Mouse (Mus musculus) layer of hippocampus, adult 2 months (tissue): ENCODE results near the gene Antxr1. TPM values are rescaled to one million over a fixed set of nuclear protein-coding genes. Genes with fewer than 3 reads are reported as not detected.

Source experiments
- DNase-seq, 2 experiments: peaks; one replicate each; pipeline ENCODE4 v3.0.0; 2022; ENCODE audit warnings: low spot score in 2 of 2
- H3K27ac ChIP-seq: fragments of 200-600 bp; 2 replicates; pipeline ENCODE4 v1.8.1; 2022
- H3K4me3 ChIP-seq: fragments of 200-600 bp; 2 replicates; pipeline ENCODE4 v1.8.1; 2022; ENCODE audit warnings: mild to moderate bottlenecking
- CTCF ChIP-seq: fragments of 200-600 bp; conservative IDR thresholded peaks from 2 replicates; pipeline ENCODE4 v1.8.1; 2022; ENCODE audit warnings: antibody characterized with exemption, mild to moderate bottlenecking, moderate library complexity
- total RNA-seq, 2 experiments: library from RNA; stranded (reverse); gene quantifications; 2 replicates each; pipeline ENCODE4 v1.2.3; 2021

Antxr1 gene
- total RNA-seq, 2 experiments from 2014 or later, result 9.7 to 10.7 TPM

- H3K27ac ChIP-seq, result no peak overlapping the region
- DNase-seq, result no peak
- no peak overlapping the region for H3K4me3 ChIP-seq
- no peak for TF ChIP-seq CTCF
These were observed 205.0 kb downstream of the Antxr1 start for GRCm38 (mm10) chr6:87130628-87131027.

DNA sequence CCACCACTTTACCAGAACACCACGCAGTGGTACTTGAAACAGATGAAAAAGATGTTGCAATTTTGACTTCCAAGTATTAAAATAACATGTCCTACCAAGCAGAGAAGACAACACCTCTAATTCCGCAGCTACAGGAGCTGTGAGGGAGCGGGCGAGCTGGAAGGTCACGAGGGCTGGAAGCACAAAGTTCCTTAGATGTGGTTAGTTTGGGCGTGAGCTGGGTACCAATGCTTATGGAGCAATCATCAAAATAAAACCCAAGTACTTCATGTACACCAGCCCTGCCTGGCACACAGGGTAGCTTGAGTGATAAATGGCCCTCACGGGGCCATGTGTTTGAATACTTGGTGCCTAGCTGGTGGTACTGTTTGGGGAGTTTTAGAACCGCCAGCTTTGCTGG lies 205.8 kb downstream of the Antxr1 start:
- no peak for TF ChIP-seq CTCF
- DNase-seq, result no peak
- H3K4me3 ChIP-seq, result no peak overlapping the region
- H3K27ac ChIP-seq, result no peak overlapping the region

DNA sequence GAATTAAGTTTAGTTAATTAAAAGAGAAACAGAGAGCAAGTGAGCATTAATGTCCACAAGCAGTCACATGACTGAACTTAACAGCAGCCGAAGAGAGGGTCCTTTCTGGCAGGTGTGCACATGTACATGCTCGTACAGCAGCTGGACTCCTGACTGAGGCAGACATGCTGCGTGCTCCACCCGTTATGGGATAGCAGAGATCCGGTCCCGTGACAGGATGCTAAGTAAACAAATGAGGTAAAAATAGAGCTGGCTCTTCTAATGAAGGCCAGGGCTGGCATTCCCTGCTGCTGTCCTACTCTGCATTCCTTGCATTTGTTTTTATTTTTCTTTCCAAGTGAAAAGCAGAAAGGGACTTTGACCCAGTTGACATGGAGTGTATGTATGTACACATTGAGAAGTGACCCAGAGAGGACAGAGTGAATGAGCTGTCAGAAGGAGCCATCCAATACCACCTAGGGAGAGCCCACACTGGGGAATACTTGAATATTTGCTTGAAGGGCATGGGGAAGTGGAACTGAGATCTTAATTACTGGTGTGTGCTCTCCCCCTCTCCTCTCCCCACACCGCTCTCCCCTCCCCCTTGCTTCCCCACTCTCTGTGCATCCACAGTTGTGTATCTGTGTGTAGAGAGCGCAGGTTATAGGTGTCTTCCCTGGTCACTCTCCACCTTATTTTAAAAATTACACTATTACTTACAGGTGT lies 208.4 kb downstream of the Antxr1 start:
- no peak overlapping the region for H3K4me3 ChIP-seq
- TF ChIP-seq CTCF, result no peak
- DNase-seq, result no peak

DNA sequence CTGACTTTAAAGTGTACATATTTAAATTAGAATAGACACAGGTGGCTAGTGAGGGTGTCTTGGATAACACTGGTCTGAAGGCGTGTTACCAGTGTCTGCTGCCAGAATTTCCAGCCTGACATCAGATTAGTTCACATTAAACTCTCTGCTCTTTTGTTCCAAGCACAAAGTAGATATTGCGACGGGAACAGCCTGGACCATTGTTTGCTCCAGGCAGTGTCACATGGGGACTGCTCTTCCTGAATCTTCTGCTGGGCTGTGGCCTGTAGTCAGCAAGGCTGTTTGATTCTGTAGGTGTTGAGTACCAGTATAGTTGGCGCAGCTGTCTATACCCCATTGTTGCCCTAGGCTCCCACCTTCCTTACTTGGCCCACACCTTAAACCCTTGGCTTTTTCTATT lies 211.6 kb downstream of the Antxr1 start:
- Histone ChIP-seq H3K27ac (no peak overlapping the region), H3K4me3 (no peak overlapping the region)
- no peak for DNase-seq
- TF ChIP-seq CTCF, result no peak

More for the DNA sequence above, 208.4 kb downstream of the Antxr1 start:
- H3K27ac ChIP-seq, result no peak overlapping the region

- no peak overlapping the region for H3K27ac ChIP-seq
- TF ChIP-seq CTCF, result no peak
- DNase-seq, result no peak
- no peak overlapping the region for H3K4me3 ChIP-seq
These were observed 212.2 kb downstream of the Antxr1 start for GRCm38 (mm10) chr6:87123406-87123805.

DNA sequence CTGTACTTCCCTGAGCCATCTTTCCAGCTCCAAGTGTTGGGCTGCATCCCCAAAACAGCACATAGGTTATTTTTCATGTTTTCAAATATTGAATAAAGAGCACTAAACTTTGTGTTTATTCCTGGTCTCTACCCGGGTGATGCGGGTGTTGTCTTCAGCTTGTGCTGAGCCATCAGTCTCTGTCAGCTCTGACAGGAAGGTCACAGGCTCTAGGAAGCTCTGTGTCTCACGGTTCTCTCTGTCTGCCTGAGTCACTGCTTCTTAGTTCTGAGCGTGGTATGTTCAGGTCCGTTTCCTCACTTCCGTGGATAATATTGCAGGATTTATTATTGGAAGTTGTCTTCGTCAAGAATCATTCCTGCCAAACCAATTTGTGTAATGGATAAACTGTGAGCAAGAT lies 213.7 kb downstream of the Antxr1 start:
- TF ChIP-seq CTCF, result no peak
- Histone ChIP-seq H3K27ac (no peak overlapping the region), H3K4me3 (no peak overlapping the region)
- DNase-seq, result no peak

DNA sequence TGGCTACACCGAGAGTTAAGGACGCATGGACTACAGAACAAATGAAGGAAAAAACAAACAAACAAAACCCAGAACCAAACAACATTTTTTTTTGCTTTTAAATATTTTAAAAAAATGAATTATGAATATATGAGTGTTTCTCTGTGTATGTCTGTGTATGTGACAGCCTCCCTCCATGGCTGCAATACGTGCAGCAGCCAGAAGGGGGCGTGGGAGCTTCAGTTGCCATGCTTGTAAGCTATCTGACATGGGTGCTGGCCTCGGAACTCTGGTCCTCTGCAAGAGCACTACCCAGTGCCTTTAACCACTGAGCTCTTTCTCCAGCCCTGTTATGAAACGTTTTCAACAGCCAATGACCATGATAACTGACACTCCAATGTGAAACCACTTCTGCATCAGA lies 215.0 kb downstream of the Antxr1 start:
- Histone ChIP-seq H3K27ac (no peak overlapping the region), H3K4me3 (no peak overlapping the region)
- no peak for DNase-seq
- TF ChIP-seq CTCF, result peak; percentile 53

DNA sequence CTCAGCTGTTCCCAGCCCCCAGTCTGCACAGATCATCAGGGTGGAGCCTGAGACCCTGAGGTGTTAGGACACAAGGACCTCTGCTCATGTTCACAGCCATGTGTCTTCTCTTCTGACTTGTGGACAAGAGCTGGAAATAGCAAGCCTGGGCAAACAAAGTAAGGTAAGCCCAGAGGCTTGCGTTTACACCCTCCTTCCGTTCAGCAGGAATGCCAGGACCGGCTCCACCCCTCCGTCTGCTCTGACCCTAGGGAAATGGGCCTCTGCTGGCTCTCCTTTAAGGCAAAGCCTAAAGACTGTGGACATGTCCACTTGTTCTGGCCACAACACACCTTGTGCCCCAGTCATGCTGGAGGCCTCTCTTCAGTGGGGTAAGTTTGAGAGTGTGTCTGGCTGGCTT lies 215.6 kb downstream of the Antxr1 start:
- no peak for DNase-seq
- H3K27ac ChIP-seq, result no peak overlapping the region
- no peak overlapping the region for H3K4me3 ChIP-seq
- TF ChIP-seq CTCF, result no peak

- Histone ChIP-seq H3K4me3 (no peak overlapping the region), H3K27ac (no peak overlapping the region)
- no peak for TF ChIP-seq CTCF
- no peak for DNase-seq
These were observed 216.4 kb downstream of the Antxr1 start for GRCm38 (mm10) chr6:87119066-87119837.

- H3K27ac ChIP-seq, result no peak overlapping the region
- no peak for DNase-seq
- no peak overlapping the region for H3K4me3 ChIP-seq
- no peak for TF ChIP-seq CTCF
These were observed 219.0 kb downstream of the Antxr1 start for GRCm38 (mm10) chr6:87116596-87116995.

DNA sequence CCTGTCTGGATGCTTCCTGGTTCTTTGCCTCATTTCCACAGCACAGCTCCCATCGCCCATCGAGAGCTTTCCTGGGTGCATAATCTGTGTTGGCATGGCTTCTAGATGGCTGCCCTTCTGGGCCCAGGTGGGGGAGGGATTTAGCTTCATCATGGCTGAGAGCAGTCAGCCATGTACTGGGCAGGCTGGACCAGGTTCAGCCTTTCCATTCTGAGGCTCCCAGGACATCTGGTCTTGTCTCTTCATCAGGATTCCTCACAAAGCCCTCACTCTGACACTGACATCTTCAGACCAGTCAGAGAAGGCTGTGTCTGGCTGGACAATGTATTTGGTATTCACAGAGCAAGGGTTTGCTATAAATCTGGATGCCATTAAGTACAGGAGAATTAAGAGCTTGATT lies 219.6 kb downstream of the Antxr1 start:
- no peak overlapping the region for H3K27ac ChIP-seq
- TF ChIP-seq CTCF, result no peak
- no peak overlapping the region for H3K4me3 ChIP-seq
- DNase-seq, result no peak

DNA sequence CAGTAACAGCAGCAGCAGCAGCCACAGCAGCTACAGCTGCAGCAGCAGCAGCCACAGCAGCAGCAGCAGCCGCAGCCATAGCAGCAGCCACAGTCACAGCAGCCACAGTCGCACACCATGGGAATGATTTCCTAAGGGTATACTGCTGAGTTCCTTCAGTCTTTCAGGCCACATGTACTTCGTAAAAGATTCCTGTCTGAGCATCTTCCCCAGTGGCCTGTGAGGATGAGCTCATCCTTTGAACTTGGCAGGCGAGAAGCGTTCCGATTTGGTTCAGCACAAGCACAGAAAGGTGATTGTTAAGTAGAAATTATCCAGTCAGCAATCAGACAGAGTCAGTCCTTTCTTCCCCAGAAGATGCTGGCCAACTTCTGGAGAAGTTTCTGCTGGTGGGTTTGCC lies 223.5 kb downstream of the Antxr1 start:
- TF ChIP-seq CTCF, result no peak
- H3K4me3 ChIP-seq, result no peak overlapping the region
- H3K27ac ChIP-seq, result no peak overlapping the region
- DNase-seq, result no peak

GRCm38 (mm10) chr6:87111493-87111892 lies 224.1 kb downstream of the Antxr1 start:
- no peak for TF ChIP-seq CTCF
- no peak for DNase-seq
- Histone ChIP-seq H3K4me3 (no peak overlapping the region), H3K27ac (no peak overlapping the region)

GRCm38 (mm10) chr6:87104123-87104796 lies 231.4 kb downstream of the Antxr1 start, which contains the start of gene D6Ertd527e:
Gene D6Ertd527e, plus strand, starts transcription at chr6:87104746.
- TF ChIP-seq CTCF, result no peak
- Histone ChIP-seq H3K4me3 (no peak within 1 kb of the TSS), H3K27ac (no peak within 1 kb of the TSS)
- no peak for DNase-seq
